Mouse (Mus musculus): ENCODE data around the gene Mier2.
A peak's percentile ranks its signal among the peaks of the same experiment; 100 is the strongest.

The Mier2 gene

GRCm38 (mm10) chr10:79554330-79555237 lies at the start of gene Mier2:
TSS of gene Mier2 (minus strand) at chr10:79555199.
- DNase-seq = peak; percentile 88

- DNase-seq = peak; percentile 54
Measured at GRCm38 (mm10) chr10:79597936-79598230, 42.9 kb upstream of the Mier2 start.

- peak; percentile 82 for DNase-seq
Measured at GRCm38 (mm10) chr10:79597051-79597935, 42.3 kb upstream of the Mier2 start.

- no peak for DNase-seq
Measured at GRCm38 (mm10) chr10:79595590-79595929, 40.6 kb upstream of the Mier2 start.

- peak; percentile 62 for DNase-seq
Measured at GRCm38 (mm10) chr10:79594872-79595589, 40.0 kb upstream of the Mier2 start.

- no peak for DNase-seq
Measured at GRCm38 (mm10) chr10:79594111-79594510, 39.1 kb upstream of the Mier2 start.

GRCm38 (mm10) chr10:79590702-79591101 lies 35.7 kb upstream of the Mier2 start:
- DNase-seq = no peak

GRCm38 (mm10) chr10:79587752-79588126 lies 32.7 kb upstream of the Mier2 start:
- no peak for DNase-seq

- DNase-seq = no peak
Measured at GRCm38 (mm10) chr10:79587061-79587751, 32.2 kb upstream of the Mier2 start, which contains the start of gene Theg. TSS of gene Theg (minus strand) at chr10:79587331.

GRCm38 (mm10) chr10:79586243-79586642 lies 31.2 kb upstream of the Mier2 start:
- no peak for DNase-seq

GRCm38 (mm10) chr10:79585723-79586122 lies 30.7 kb upstream of the Mier2 start:
- DNase-seq = no peak

GRCm38 (mm10) chr10:79585136-79585535 lies 30.1 kb upstream of the Mier2 start:
- DNase-seq = no peak

- DNase-seq = no peak
Measured at GRCm38 (mm10) chr10:79584426-79584825, 29.4 kb upstream of the Mier2 start.

- DNase-seq = no peak
Measured at GRCm38 (mm10) chr10:79584021-79584420, 29.0 kb upstream of the Mier2 start.

- no peak for DNase-seq
Measured at GRCm38 (mm10) chr10:79581501-79581900, 26.5 kb upstream of the Mier2 start.

- no peak for DNase-seq
Measured at GRCm38 (mm10) chr10:79580811-79581210, 25.8 kb upstream of the Mier2 start.

- DNase-seq = no peak
Measured at GRCm38 (mm10) chr10:79580356-79580755, 25.4 kb upstream of the Mier2 start.

- no peak for DNase-seq
Measured at GRCm38 (mm10) chr10:79579781-79580180, 24.8 kb upstream of the Mier2 start.

- DNase-seq = no peak
Measured at GRCm38 (mm10) chr10:79578891-79579290, 23.9 kb upstream of the Mier2 start.

- no peak for DNase-seq
Measured at GRCm38 (mm10) chr10:79578276-79578675, 23.3 kb upstream of the Mier2 start.

- no peak for DNase-seq
Measured at GRCm38 (mm10) chr10:79577376-79577775, 22.4 kb upstream of the Mier2 start.

GRCm38 (mm10) chr10:79575754-79576153 lies 20.8 kb upstream of the Mier2 start:
- DNase-seq = no peak

GRCm38 (mm10) chr10:79574796-79575195 lies 19.8 kb upstream of the Mier2 start:
- DNase-seq = no peak
